Mouse (Mus musculus) hindbrain, embryonic 11.5 days (tissue): ENCODE data around the gene Gtf2h5. TPM values are rescaled to one million over a fixed set of nuclear protein-coding genes. Genes with fewer than 3 reads are reported as not detected.

Source experiments
- ATAC-seq: fragments of 200-750 bp; cut with Nextera tagmentation; 2 replicates; pipeline ENCODE4 v1.8.0; 2017; ENCODE audit warnings: mild to moderate bottlenecking, moderate TSS enrichment, moderate library complexity; ENCODE audit not compliant: low FRiP score
- DNase-seq: peaks from one replicate; pipeline ENCODE4 v3.0.0-alpha.2; 2015; ENCODE audit warnings: low spot score
- H3K27ac ChIP-seq: fragments of 300-500 bp; sonication (generic); 2 replicates; pipeline ENCODE4 v1.5.1; 2014; ENCODE audit warnings: mild to moderate bottlenecking, low read depth, low read length
- H3K27me3 ChIP-seq: fragments of 300-500 bp; sonication (generic); 2 replicates; pipeline ENCODE4 v1.6.1; 2014; ENCODE audit warnings: mild to moderate bottlenecking, low read length, moderate library complexity, mixed read lengths; ENCODE audit not compliant: control insufficient read depth, insufficient read depth
- H3K36me3 ChIP-seq: fragments of 300-500 bp; sonication (generic); 2 replicates; pipeline ENCODE4 v1.6.1; 2014; ENCODE audit warnings: mild to moderate bottlenecking, low read length, moderate library complexity, mixed read lengths; ENCODE audit not compliant: control insufficient read depth, insufficient read depth
- H3K4me1 ChIP-seq: fragments of 300-500 bp; sonication (generic); replicated peaks from 2 replicates; pipeline ENCODE4 v1.6.1; 2014; ENCODE audit warnings: low read length, mixed read lengths; ENCODE audit not compliant: control insufficient read depth, insufficient read depth
- H3K4me2 ChIP-seq: fragments of 300-500 bp; sonication (generic); replicated peaks from 2 replicates; pipeline ENCODE4 v1.6.1; 2014; ENCODE audit warnings: mild to moderate bottlenecking, low read depth, low read length
- H3K4me3 ChIP-seq: fragments of 300-500 bp; sonication (generic); 2 replicates; pipeline ENCODE4 v1.5.1; 2014; ENCODE audit warnings: low read depth, low read length
- H3K9ac ChIP-seq: fragments of 300-500 bp; sonication (generic); 2 replicates; pipeline ENCODE4 v1.6.1; 2014; ENCODE audit warnings: low read depth, low read length
- H3K9me3 ChIP-seq: fragments of 300-500 bp; sonication (generic); 2 replicates; pipeline ENCODE4 v1.6.1; 2016; ENCODE audit warnings: low read length; ENCODE audit not compliant: control insufficient read depth
- WGBS: fragments of 180-500 bp; shearing (Covaris S2); extraction: QIAGEN DNeasy Blood & Tissue Kit; methylation state at CpG from one replicate; pipeline ENCODE4 v1.1.7; 2014; 5-methylcytosine and 5-hydroxymethylcytosine counted together
- polyA plus RNA-seq: library from polyadenylated mRNA; unstranded; fragments of >200 nt; fragmentation: Nextera tagmentation; extraction: Ambion mirVana; gene quantifications from 2 replicates; pipeline ENCODE4 v1.2.1, GENCODE M21; 2014

Gene Gtf2h5
- 160 and 167 TPM in 2 replicates for polyA plus RNA-seq

GRCm38 (mm10) chr17:6079287-6080122, at the start of gene Gtf2h5, which contains the start of gene Serac1:
Gtf2h5 (plus strand) TSS chr17:6079786.
Serac1 (minus strand) TSS chr17:6079741.
- Histone ChIP-seq H3K36me3 (peaks cover 3% of the 10 kb centered on the region; the same call in 1 of the 2 replicates), H3K4me2 (peak within 1 kb of the TSS; percentile 86), H3K9ac (peak within 1 kb of the TSS; percentile 79), H3K9me3 (no peaks in the 10 kb centered on the region), H3K27ac (peak within 1 kb of the TSS; percentile 80), H3K27me3 (no peaks in the 10 kb centered on the region), H3K4me3 (peak within 1 kb of the TSS; percentile 74), H3K4me1 (no peaks in the 10 kb centered on the region)
- under 1% methylated on average over 68 of the region's 70 CpGs for WGBS
- ATAC-seq (peak; percentile 98), DNase-seq (peak; percentile 98)

- Histone ChIP-seq H3K4me1 (no peaks in the 10 kb centered on the region), H3K4me2 (no peak overlapping the region), H3K9ac (no peak overlapping the region), H3K27me3 (no peaks in the 10 kb centered on the region), H3K36me3 (no peaks in the 10 kb centered on the region), H3K27ac (no peak overlapping the region), H3K9me3 (no peaks in the 10 kb centered on the region), H3K4me3 (no peak overlapping the region)
- 44% methylated on average over 8 of the region's 8 CpGs for WGBS
- DNase-seq (no peak), ATAC-seq (no peak)
Measured at GRCm38 (mm10) chr17:6035661-6036060, 43.9 kb upstream of the Gtf2h5 start.

- Histone ChIP-seq H3K4me3 (no peak overlapping the region), H3K9ac (no peak overlapping the region), H3K9me3 (no peaks in the 10 kb centered on the region), H3K4me1 (no peaks in the 10 kb centered on the region), H3K27me3 (no peaks in the 10 kb centered on the region), H3K4me2 (no peak overlapping the region), H3K36me3 (no peaks in the 10 kb centered on the region), H3K27ac (no peak overlapping the region)
- DNase-seq: no peak
- no peak for ATAC-seq
- WGBS: 88% methylated on average over 8 of the region's 8 CpGs
Measured at GRCm38 (mm10) chr17:6036458-6036857, 43.1 kb upstream of the Gtf2h5 start.

DNA sequence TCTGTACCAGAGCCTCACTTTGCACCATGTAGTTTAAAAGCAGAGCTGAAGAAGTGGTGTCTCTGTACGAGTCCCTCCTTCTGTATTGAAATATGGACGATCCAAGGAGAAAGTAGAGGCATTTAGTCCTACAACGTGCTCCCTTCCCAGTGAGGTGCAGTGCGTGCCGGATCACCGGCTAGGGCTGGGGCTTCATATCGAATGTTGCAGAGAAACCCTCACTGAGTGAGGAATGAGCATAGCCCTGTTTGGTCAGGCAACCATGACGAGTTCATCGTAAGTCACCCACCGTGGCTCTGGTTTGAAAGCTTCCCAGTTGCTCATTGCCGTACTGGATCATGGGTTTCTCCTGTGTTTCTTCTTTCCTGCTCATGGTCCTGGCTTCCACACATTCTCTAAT, 42.7 kb upstream of the Gtf2h5 start:
- H3K9ac ChIP-seq: no peak overlapping the region
- H3K4me2 ChIP-seq: no peak overlapping the region
- 89% methylated on average over 11 of the region's 11 CpGs for WGBS
- no peak for ATAC-seq
- no peak overlapping the region for H3K4me3 ChIP-seq
- no peaks in the 10 kb centered on the region for H3K36me3 ChIP-seq
- H3K9me3 ChIP-seq: no peaks in the 10 kb centered on the region
- no peak for DNase-seq
- no peaks in the 10 kb centered on the region for H3K4me1 ChIP-seq
- H3K27ac ChIP-seq: no peak overlapping the region
- no peaks in the 10 kb centered on the region for H3K27me3 ChIP-seq

GRCm38 (mm10) chr17:6037507-6037906, 42.1 kb upstream of the Gtf2h5 start:
- Histone ChIP-seq H3K36me3 (no peaks in the 10 kb centered on the region), H3K4me1 (no peaks in the 10 kb centered on the region)

GRCm38 (mm10) chr17:6052801-6053200, 26.8 kb upstream of the Gtf2h5 start:
- H3K4me1 ChIP-seq: no peaks in the 10 kb centered on the region
- ATAC-seq (no peak), DNase-seq (no peak)
- no peak overlapping the region for H3K4me2 ChIP-seq
- no peak overlapping the region for H3K4me3 ChIP-seq
- no peaks in the 10 kb centered on the region for H3K9me3 ChIP-seq
- no peak overlapping the region for H3K27ac ChIP-seq
- H3K27me3 ChIP-seq: no peaks in the 10 kb centered on the region
- no peaks in the 10 kb centered on the region for H3K36me3 ChIP-seq
- no peak overlapping the region for H3K9ac ChIP-seq
- 54% methylated on average over 4 of the region's 4 CpGs for WGBS

More at GRCm38 (mm10) chr17:6037507-6037906, 42.1 kb upstream of the Gtf2h5 start:
- H3K9ac ChIP-seq: no peak overlapping the region
- WGBS: 94% methylated on average over 10 of the region's 10 CpGs
- ATAC-seq (no peak), DNase-seq (no peak)
- H3K27ac ChIP-seq: no peak overlapping the region
- H3K4me2 ChIP-seq: no peak overlapping the region
- no peak overlapping the region for H3K4me3 ChIP-seq
- H3K9me3 ChIP-seq: no peaks in the 10 kb centered on the region
- H3K27me3 ChIP-seq: no peaks in the 10 kb centered on the region

- WGBS: 25% methylated on average over 5 of the region's 5 CpGs
- DNase-seq: peak; percentile 67
Measured at GRCm38 (mm10) chr17:6054934-6055355, 24.6 kb upstream of the Gtf2h5 start.

GRCm38 (mm10) chr17:6062793-6063192, 16.8 kb upstream of the Gtf2h5 start:
- no peaks in the 10 kb centered on the region for H3K9me3 ChIP-seq
- no peaks in the 10 kb centered on the region for H3K4me1 ChIP-seq
- DNase-seq (no peak), ATAC-seq (no peak)
- no peaks in the 10 kb centered on the region; the same call in 1 of the 2 replicates for H3K36me3 ChIP-seq
- no peak overlapping the region for H3K9ac ChIP-seq
- no peaks in the 10 kb centered on the region for H3K27me3 ChIP-seq
- 78% methylated on average over 8 of the region's 8 CpGs for WGBS
- no peak overlapping the region for H3K27ac ChIP-seq
- no peak overlapping the region for H3K4me3 ChIP-seq
- no peak overlapping the region for H3K4me2 ChIP-seq

More at GRCm38 (mm10) chr17:6054934-6055355, 24.6 kb upstream of the Gtf2h5 start:
- H3K4me3 ChIP-seq: no peak overlapping the region
- H3K36me3 ChIP-seq: no peaks in the 10 kb centered on the region
- ATAC-seq: no peak
- no peaks in the 10 kb centered on the region for H3K27me3 ChIP-seq
- no peaks in the 10 kb centered on the region for H3K4me1 ChIP-seq
- H3K9ac ChIP-seq: no peak overlapping the region
- no peaks in the 10 kb centered on the region for H3K9me3 ChIP-seq
- no peak overlapping the region for H3K27ac ChIP-seq
- no peak overlapping the region for H3K4me2 ChIP-seq

GRCm38 (mm10) chr17:6063532-6063931, 16.1 kb upstream of the Gtf2h5 start:
- no peaks in the 10 kb centered on the region for H3K9me3 ChIP-seq
- ATAC-seq: no peak
- H3K27me3 ChIP-seq: no peaks in the 10 kb centered on the region
- no peaks in the 10 kb centered on the region for H3K4me1 ChIP-seq
- 95% methylated on average over 5 of the region's 5 CpGs for WGBS
- DNase-seq: no peak
- no peak overlapping the region for H3K4me3 ChIP-seq
- no peaks in the 10 kb centered on the region; the same call in 1 of the 2 replicates for H3K36me3 ChIP-seq
- H3K4me2 ChIP-seq: no peak overlapping the region
- H3K9ac ChIP-seq: no peak overlapping the region
- no peak overlapping the region for H3K27ac ChIP-seq
